Mouse (Mus musculus) CD4-positive, CD25-positive, alpha-beta regulatory T cell (primary cell): ENCODE measurements around the gene Ifnl2. TPM values are rescaled to one million over a fixed set of nuclear protein-coding genes. Genes with fewer than 3 reads are reported as not detected.

Experiments used
- polyA plus RNA-seq: library from polyadenylated mRNA; unstranded; fragments of 100-300 nt; shearing (Covaris generic); gene quantifications from one replicate; pipeline ENCODE4 v1.2.1, GENCODE M21; 2017

Gene Ifnl2
- polyA plus RNA-seq: not detected

GRCm38 (mm10) chr7:28510405-28510974 lies at the start of gene Ifnl2:
Ifnl2 (minus strand) TSS chr7:28510455.

GRCm38 (mm10) chr7:28547154-28547553 lies 36.9 kb upstream of the Ifnl2 start, which contains the start of gene Nccrp1:
Nccrp1 (minus strand) TSS chr7:28547254.

DNA sequence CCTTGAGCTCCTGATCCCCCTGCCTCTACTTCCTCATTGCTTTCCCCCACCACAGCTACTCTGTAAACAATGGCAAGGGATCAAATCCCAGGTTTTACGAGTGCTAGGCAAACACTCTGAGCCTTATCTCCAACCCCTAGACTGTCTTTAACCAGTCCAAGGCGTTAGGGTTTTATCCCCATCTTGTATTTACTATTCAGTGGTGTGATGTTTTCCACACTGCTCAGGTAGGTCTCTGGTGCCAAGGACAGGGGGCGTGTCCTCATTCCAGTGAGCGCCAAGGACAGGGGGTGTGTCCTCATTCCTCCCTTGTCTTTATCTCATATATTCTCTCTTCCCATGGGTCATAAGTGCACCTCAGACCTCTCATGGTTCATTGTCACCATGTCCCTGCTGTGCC lies 30.3 kb upstream of the Ifnl2 start, which contains the start of gene Sycn:
Gene Sycn, plus strand, starts transcription at position 360 of the 400 bp plus-strand sequence.

GRCm38 (mm10) chr7:28522536-28522935 lies 12.3 kb upstream of the Ifnl2 start, which contains the start of gene Ifnl3:
Ifnl3 (plus strand) TSS chr7:28522836.

Other genes starting within 250 kb of the Ifnl2 start
- 15.0 TPM for gene Eid2, start 242.6 kb downstream of the Ifnl2 start, polyA plus RNA-seq
- gene Eid2b, start 232.7 kb downstream of the Ifnl2 start, polyA plus RNA-seq: 6.3 TPM
- gene Selenov, start 219.3 kb downstream of the Ifnl2 start, polyA plus RNA-seq: not detected
- not detected for gene Dll3, start 208.2 kb downstream of the Ifnl2 start, polyA plus RNA-seq
- 82.7 TPM for gene Timm50, start 198.4 kb downstream of the Ifnl2 start, polyA plus RNA-seq
- 193 TPM for gene Supt5, start 171.7 kb downstream of the Ifnl2 start, polyA plus RNA-seq
- gene Rps16, start 159.8 kb downstream of the Ifnl2 start, polyA plus RNA-seq: 768 TPM
- 85.7 TPM for gene Plekhg2, start 137.9 kb downstream of the Ifnl2 start, polyA plus RNA-seq
- gene Zfp36, start 130.2 kb downstream of the Ifnl2 start, polyA plus RNA-seq: 259 TPM
- 28.5 TPM for gene Med29, start 117.7 kb downstream of the Ifnl2 start, polyA plus RNA-seq
- 100 TPM for gene Paf1, start 117.5 kb downstream of the Ifnl2 start, polyA plus RNA-seq
- 295 TPM for gene Gmfg, start 73.0 kb downstream of the Ifnl2 start, polyA plus RNA-seq
- gene Lrfn1, start 58.5 kb downstream of the Ifnl2 start, polyA plus RNA-seq: 1.3 TPM
- not detected for gene Ifnl3, start 12.4 kb upstream of the Ifnl2 start, polyA plus RNA-seq
- not detected for gene Sycn, start 30.4 kb upstream of the Ifnl2 start, polyA plus RNA-seq
- gene Nccrp1, start 36.8 kb upstream of the Ifnl2 start, polyA plus RNA-seq: not detected
- gene Samd4b, start 87.7 kb upstream of the Ifnl2 start, polyA plus RNA-seq: 30.0 TPM
- gene Pak4, start 87.7 kb upstream of the Ifnl2 start, polyA plus RNA-seq: 7.7 TPM
- not detected for gene Acp7, start 120.9 kb upstream of the Ifnl2 start, polyA plus RNA-seq
- 3.5 TPM for gene Fbxo27, start 182.4 kb upstream of the Ifnl2 start, polyA plus RNA-seq
- gene Fbxo17, start 206.3 kb upstream of the Ifnl2 start, polyA plus RNA-seq: 22.9 TPM
- 93.4 TPM for gene Mrps12, start 231.4 kb upstream of the Ifnl2 start, polyA plus RNA-seq
- 20.1 TPM for gene Sars2, start 231.5 kb upstream of the Ifnl2 start, polyA plus RNA-seq
- gene Ccer2, start 245.7 kb upstream of the Ifnl2 start, polyA plus RNA-seq: not detected